Mouse (Mus musculus) embryonic fibroblast, embryonic 13.5 days (primary cell): ENCODE results near the gene Gm20219. TPM values are rescaled to one million over a fixed set of nuclear protein-coding genes. Genes with fewer than 3 reads are reported as not detected.
"Not testable (repeated sequence)": the region's sequence is repeated elsewhere in the genome, so short reads cannot be mapped to it uniquely, and the experiment has no call there.

Experiments used
- H3K27ac ChIP-seq: 2 replicates; pipeline ENCODE4 v1.5.1; 2012; ENCODE audit warnings: low read length, control low read depth, inconsistent platforms; ENCODE audit not compliant: insufficient read depth
- H3K4me1 ChIP-seq: 2 replicates; pipeline ENCODE4 v1.6.1; 2011; ENCODE audit warnings: low read length; ENCODE audit not compliant: control insufficient read depth, insufficient read depth
- H3K4me3 ChIP-seq: 2 replicates; pipeline ENCODE4 v1.5.1; 2011; ENCODE audit warnings: mild to moderate bottlenecking, control low read depth, low read length; ENCODE audit not compliant: insufficient read depth
- CTCF ChIP-seq: IDR thresholded peaks from 2 replicates; pipeline ENCODE4 v1.5.1; 2011; ENCODE audit warnings: mild to moderate bottlenecking, control low read depth, low read length, moderate library complexity, borderline replicate concordance; ENCODE audit not compliant: insufficient read depth
- POLR2A ChIP-seq: IDR thresholded peaks from 2 replicates; pipeline ENCODE4 v1.6.1; 2011; ENCODE audit warnings: low read depth, mild to moderate bottlenecking, control low read depth, low read length, moderate library complexity
- polyA plus RNA-seq: library from polyadenylated mRNA; stranded (reverse); fragments of >200 nt; gene quantifications from 2 replicates; pipeline ENCODE4 v1.2.4, GENCODE M21; 2011; ENCODE audit warnings: low read depth; ENCODE audit not compliant: missing spikeins, insufficient read length

Gm20219 gene
- polyA plus RNA-seq, 1 experiment, result 0.54 TPM

GRCm38 (mm10) chr17:56507161-56508068 lies 46.8 kb downstream of the Gm20219 start:
- peak overlapping the region; percentile 50 for H3K4me3 ChIP-seq
- TF ChIP-seq CTCF (no peak), POLR2A (peak; percentile 75)
- H3K4me1 ChIP-seq, result 0 out of 2 replicates have a peak, but pooled peaks cover 2% of the 10 kb centered on the region
- H3K27ac ChIP-seq, result peak overlapping the region; percentile 75

- TF ChIP-seq POLR2A (no peak), CTCF (no peak)
- Histone ChIP-seq H3K4me1 (0 out of 2 replicates have a peak, but pooled peaks cover 2% of the 10 kb centered on the region), H3K4me3 (no peak overlapping the region), H3K27ac (peak overlapping the region; percentile 75)
These were observed 47.6 kb downstream of the Gm20219 start for GRCm38 (mm10) chr17:56506417-56507065.

DNA sequence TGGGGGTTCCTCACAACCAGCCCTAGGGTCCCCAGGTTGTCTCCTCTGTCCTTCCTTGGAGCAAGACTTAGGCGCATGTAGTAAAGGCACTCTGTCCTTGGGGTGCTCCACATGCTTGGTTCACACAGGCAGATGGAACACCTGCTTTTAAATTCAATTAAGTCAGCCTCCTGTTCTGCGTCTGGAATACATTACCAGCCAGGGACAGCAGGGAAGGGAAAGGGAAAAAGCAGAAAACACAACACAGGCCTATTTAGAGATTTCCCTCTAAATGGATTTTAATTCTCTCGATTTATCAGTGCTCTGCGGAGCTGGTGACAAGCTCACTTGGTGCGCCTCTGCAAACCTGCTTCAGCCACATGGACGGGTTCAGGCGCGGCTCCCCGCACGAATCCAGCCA lies 48.8 kb downstream of the Gm20219 start:
- 0 out of 2 replicates have a peak, but pooled peaks cover 2% of the 10 kb centered on the region for H3K4me1 ChIP-seq
- TF ChIP-seq POLR2A, result no peak
- TF ChIP-seq CTCF, result no peak
- H3K27ac ChIP-seq, result no peak overlapping the region
- no peak overlapping the region for H3K4me3 ChIP-seq

- Histone ChIP-seq H3K4me1 (0 out of 2 replicates have a peak, but pooled peaks cover 2% of the 10 kb centered on the region), H3K27ac (no peak overlapping the region), H3K4me3 (no peak overlapping the region)
- TF ChIP-seq POLR2A, result no peak
- no peak for TF ChIP-seq CTCF
These were observed 51.7 kb downstream of the Gm20219 start for GRCm38 (mm10) chr17:56502526-56502925.

GRCm38 (mm10) chr17:56501635-56502400 lies 52.4 kb downstream of the Gm20219 start:
- H3K27ac ChIP-seq, H3K4me3 ChIP-seq, H3K4me1 ChIP-seq: not testable (repeated sequence)

Other genes with a start within 250 kb of the Gm20219 start
- 21.8 and 30.8 TPM in 2 replicates for gene Kdm4b, start 228.3 kb downstream of the Gm20219 start, polyA plus RNA-seq
- gene Ptprs, start 77.9 kb downstream of the Gm20219 start, polyA plus RNA-seq, result 177 and 208 TPM in 2 replicates
- gene Znrf4, start 42.0 kb downstream of the Gm20219 start, polyA plus RNA-seq, result not detected in 2 replicates
- 58.1 and 60.9 TPM in 2 replicates for gene Safb2, start 30.2 kb upstream of the Gm20219 start, polyA plus RNA-seq
- gene Safb, start 30.4 kb upstream of the Gm20219 start, polyA plus RNA-seq, result 67.2 and 76.1 TPM in 2 replicates
- gene 2410015M20Rik, start 55.4 kb upstream of the Gm20219 start, polyA plus RNA-seq, result 134 and 146 TPM in 2 replicates
- gene Rpl36, start 59.0 kb upstream of the Gm20219 start, polyA plus RNA-seq, result 200 and 331 TPM in 2 replicates
- gene Lonp1, start 72.5 kb upstream of the Gm20219 start, polyA plus RNA-seq, result 84.6 and 91.7 TPM in 2 replicates
- gene Catsperd, start 73.8 kb upstream of the Gm20219 start, polyA plus RNA-seq, result 0.38 and 0.56 TPM in 2 replicates
- gene Ranbp3, start 118.9 kb upstream of the Gm20219 start, polyA plus RNA-seq, result 42.3 and 45.7 TPM in 2 replicates
- 114 and 127 TPM in 2 replicates for gene Ndufa11, start 163.4 kb upstream of the Gm20219 start, polyA plus RNA-seq
- gene Vmac, start 163.6 kb upstream of the Gm20219 start, polyA plus RNA-seq, result 15.0 and 15.1 TPM in 2 replicates
- not detected in 2 replicates for gene Nrtn, start 203.1 kb upstream of the Gm20219 start, polyA plus RNA-seq
- gene Dus3l, start 210.4 kb upstream of the Gm20219 start, polyA plus RNA-seq, result 17.4 and 17.6 TPM in 2 replicates
- gene Prr22, start 215.9 kb upstream of the Gm20219 start, polyA plus RNA-seq, result not detected in 2 replicates